Mouse (Mus musculus): ENCODE data around the gene Sgca. TPM values are rescaled to one million over a fixed set of nuclear protein-coding genes. Genes with fewer than 3 reads are reported as not detected.

Gene Sgca
- polyA plus RNA-seq, 1 experiment from 2014 or later: not detected

Other genes with a start within 250 kb of the Sgca start
- not detected in 2 replicates for gene Cdc34b, start 234.5 kb downstream of the Sgca start, polyA plus RNA-seq (2014; fragmentation: Nextera tagmentation; extraction: Ambion mirVana)
- gene Tmem92, start 193.6 kb downstream of the Sgca start, polyA plus RNA-seq (2014; fragmentation: Nextera tagmentation; extraction: Ambion mirVana): not detected in 2 replicates
- gene Col1a1, start 40.1 kb downstream of the Sgca start, polyA plus RNA-seq (2014; fragmentation: Nextera tagmentation; extraction: Ambion mirVana): 7.4 and 239 TPM in 2 replicates
- gene Hils1, start 8.7 kb downstream of the Sgca start, polyA plus RNA-seq (2014; fragmentation: Nextera tagmentation; extraction: Ambion mirVana): not detected in 2 replicates
- 27.7 and 29.8 TPM in 2 replicates for gene Ppp1r9b, start 14.7 kb upstream of the Sgca start, polyA plus RNA-seq (2014; fragmentation: Nextera tagmentation; extraction: Ambion mirVana)
- gene Samd14, start 33.6 kb upstream of the Sgca start, polyA plus RNA-seq (2014; fragmentation: Nextera tagmentation; extraction: Ambion mirVana): 131 and 144 TPM in 2 replicates
- 21.8 and 23.1 TPM in 2 replicates for gene Pdk2, start 65.0 kb upstream of the Sgca start, polyA plus RNA-seq (2014; fragmentation: Nextera tagmentation; extraction: Ambion mirVana)
- 13.8 and 13.9 TPM in 2 replicates for gene Itga3, start 100.5 kb upstream of the Sgca start, polyA plus RNA-seq (2014; fragmentation: Nextera tagmentation; extraction: Ambion mirVana)
- 0.23 TPM in 1 of 2 replicates, not detected in the other for gene Dlx3, start 143.8 kb upstream of the Sgca start, polyA plus RNA-seq (2014; fragmentation: Nextera tagmentation; extraction: Ambion mirVana)
- gene Dlx4, start 169.9 kb upstream of the Sgca start, polyA plus RNA-seq (2014; fragmentation: Nextera tagmentation; extraction: Ambion mirVana): not detected in 2 replicates

Measured in neural tube, embryonic 14.5 days (tissue).